Mouse (Mus musculus): ENCODE results near the gene Abhd17c.

- TF ChIP-seq POLR2AphosphoS5 (IDR thresholded peaks at IDR 0.05; ENCODE audit: insufficient replicate concordance, low read depth, low read length), result no peak
- no peak for TF ChIP-seq CTCF (IDR thresholded peaks at IDR 0.05; ENCODE audit: low read depth, low read length)
Observed at GRCm38 (mm10) chr7:84192256-84192655, 40.6 kb upstream of the Abhd17c start.
